Mouse (Mus musculus) heart, adult 2 months (tissue): ENCODE measurements around the gene S100a11.
"Not testable (repeated sequence)": the region's sequence is repeated elsewhere in the genome, so short reads cannot be mapped to it uniquely, and the experiment has no call there.

Experiments used
- CTCF ChIP-seq: fragments of 200-600 bp; IDR thresholded peaks from 2 replicates; pipeline ENCODE4 v1.8.1; 2022; ENCODE audit warnings: antibody characterized with exemption, mild to moderate bottlenecking, moderate library complexity
- EP300 ChIP-seq: fragments of 200-500 bp; IDR thresholded peaks from 2 replicates; pipeline ENCODE4 v1.6.1; 2011; ENCODE audit warnings: low read depth, low read length, control low read depth; ENCODE audit not compliant: insufficient read depth
- POLR2A ChIP-seq: fragments of 200-500 bp; IDR thresholded peaks from 2 replicates; pipeline ENCODE4 v1.6.1; 2011; ENCODE audit warnings: mild to moderate bottlenecking, low read depth, low read length, control low read depth; ENCODE audit not compliant: insufficient read depth

DNA sequence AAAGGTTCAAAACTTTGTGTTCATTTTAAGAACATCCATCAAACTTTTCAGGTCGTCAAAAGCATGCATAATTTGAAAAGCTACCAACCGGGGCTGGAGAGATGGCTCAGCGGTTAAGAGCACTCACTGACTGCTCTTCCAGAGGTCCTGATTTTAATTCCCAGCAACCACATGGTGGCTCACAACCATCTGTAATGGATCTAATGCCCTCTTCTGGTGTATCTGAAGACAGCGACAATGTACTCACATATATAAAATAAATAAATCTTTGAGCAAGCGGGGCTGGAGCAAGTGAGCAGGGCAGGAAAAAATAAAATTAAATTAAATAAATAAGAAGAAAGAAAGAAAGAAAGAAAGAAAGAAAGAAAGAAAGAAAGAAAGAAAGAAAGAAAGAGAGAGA is 25.5 kb upstream of the S100a11 start:
- not testable (repeated sequence) for TF ChIP-seq CTCF, EP300, POLR2A
